Mouse (Mus musculus): ENCODE measurements at regions not wholly inside any gene's neighbourhood (a gene's known extent, or its start where the extent isn't known, plus 50 kb on each side); places are given as distances from the start of the nearest gene placed in this dataset.

DNA sequence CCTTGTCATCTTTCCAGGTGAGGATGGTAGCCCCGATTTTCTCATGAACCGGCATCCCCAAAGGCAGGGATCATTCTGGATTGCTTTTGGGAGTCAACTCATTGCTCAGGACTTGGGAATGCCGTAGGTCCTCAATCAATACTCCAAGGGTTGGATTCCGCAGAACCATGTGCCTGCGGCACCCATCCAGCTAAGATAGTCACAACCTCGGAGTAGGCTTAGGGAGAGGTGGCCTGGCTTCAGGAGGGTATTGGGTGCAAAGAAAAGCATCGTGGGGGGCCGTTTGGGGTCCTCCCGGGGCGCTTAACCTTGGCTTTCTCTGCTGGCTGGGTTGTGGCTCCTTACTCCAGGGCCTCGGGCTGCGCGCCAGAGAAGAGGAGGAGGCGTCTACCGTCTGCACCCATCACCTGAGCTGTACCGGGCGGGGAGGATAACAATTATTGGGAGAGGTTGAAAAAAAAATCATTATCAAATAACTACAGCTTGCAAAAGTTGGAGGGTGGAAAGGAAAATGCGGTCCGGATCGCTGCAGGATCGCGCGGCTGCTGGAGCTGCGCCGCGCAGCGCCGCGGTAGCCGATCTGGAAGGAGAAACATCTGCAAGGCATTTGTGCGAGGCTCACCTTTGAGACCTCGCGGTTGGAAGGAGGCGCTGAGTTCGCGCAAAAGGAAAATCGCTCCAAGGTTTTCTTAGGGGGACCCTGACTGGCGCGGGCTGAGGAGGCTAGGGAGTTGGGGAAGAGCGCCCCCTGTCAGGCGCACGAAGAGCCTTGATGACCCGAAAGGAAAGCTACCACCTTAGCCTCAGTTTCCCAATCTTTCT, 55.6 kb upstream of the Cux1 start:
- TF ChIP-seq CTCF (IDR thresholded peaks at IDR 0.05; ENCODE audit: control insufficient read depth, insufficient read depth, insufficient replicate concordance, low read depth, low read length), result peak; percentile 61; the same call in 1 of the 2 replicates
- TF ChIP-seq POLR2A (IDR thresholded peaks at IDR 0.05; ENCODE audit: control insufficient read depth, low read depth, low read length), result no peak
